Mouse (Mus musculus) heart, postnatal 14 days (tissue): ENCODE data around the gene Rorb. TPM values are rescaled to one million over a fixed set of nuclear protein-coding genes. Genes with fewer than 3 reads are reported as not detected.

Source experiments
- DNase-seq, 2 experiments: peaks; one replicate each; pipeline ENCODE4 v3.0.0; 2021 to 2022
- intact Hi-C: fragments of 180-260 bp; cut with DNase I; formaldehyde crosslinking; loops from one replicate; pipeline ENCODE4 v1.15.1; 2025
- total RNA-seq, 2 experiments: library from RNA; stranded (reverse); gene quantifications; 2 replicates each; pipeline ENCODE4 v1.2.3; 2021

Gene Rorb
- total RNA-seq, 2 experiments from 2014 or later: 0.22 to 0.31 TPM

DNA sequence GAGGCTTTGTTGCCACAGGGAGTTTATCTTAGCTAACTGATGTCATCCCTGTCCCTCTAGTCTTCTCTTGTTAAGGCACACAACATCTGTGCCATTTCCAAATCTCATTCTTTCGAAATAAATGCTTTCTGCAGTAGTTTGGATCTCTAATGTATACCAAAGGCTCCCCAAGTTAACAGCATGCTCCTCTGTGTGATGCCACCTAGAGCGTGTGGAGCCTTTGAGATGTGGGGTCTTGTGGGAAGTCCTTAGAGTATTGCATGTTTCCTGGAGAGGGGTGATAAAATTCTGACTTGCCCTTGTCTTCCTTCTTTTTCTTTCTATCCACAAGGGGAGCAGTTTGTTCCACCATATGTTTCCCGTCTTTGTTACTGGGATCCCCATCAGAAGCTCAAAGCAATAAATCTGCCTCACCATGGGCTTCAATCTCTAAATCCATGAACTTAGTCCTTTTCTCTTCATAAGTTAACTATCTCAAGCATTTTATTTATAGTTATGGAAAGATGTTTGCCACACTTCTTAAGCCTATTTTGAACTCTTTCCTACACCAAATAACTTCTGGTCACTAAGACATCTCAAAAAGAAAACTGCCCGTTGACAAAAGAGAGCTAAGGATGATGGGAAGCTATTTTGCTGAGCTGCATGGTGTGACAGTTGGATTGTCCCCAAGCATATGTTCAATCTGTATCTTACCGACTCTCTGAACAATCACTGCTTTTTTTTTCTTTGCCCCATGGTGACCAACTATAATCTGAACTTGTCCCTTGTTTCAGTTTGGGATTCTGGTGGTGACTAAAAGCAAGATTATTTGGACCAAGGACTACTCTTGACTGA, 76.3 kb downstream of the Rorb start:
- intact Hi-C loops: no loop called here
- DNase-seq: no peak

- no peak for DNase-seq
Measured at GRCm38 (mm10) chr19:19033974-19034373, 77.0 kb downstream of the Rorb start.

GRCm38 (mm10) chr19:19005144-19005543, 105.9 kb downstream of the Rorb start:
- no peak for DNase-seq
- intact Hi-C loops: no loop called here

More at GRCm38 (mm10) chr19:19033974-19034373, 77.0 kb downstream of the Rorb start:
- intact Hi-C loops: no loop called here

GRCm38 (mm10) chr19:19004023-19004656, 106.9 kb downstream of the Rorb start:
- intact Hi-C loops: no loop called here
- no peak for DNase-seq

DNA sequence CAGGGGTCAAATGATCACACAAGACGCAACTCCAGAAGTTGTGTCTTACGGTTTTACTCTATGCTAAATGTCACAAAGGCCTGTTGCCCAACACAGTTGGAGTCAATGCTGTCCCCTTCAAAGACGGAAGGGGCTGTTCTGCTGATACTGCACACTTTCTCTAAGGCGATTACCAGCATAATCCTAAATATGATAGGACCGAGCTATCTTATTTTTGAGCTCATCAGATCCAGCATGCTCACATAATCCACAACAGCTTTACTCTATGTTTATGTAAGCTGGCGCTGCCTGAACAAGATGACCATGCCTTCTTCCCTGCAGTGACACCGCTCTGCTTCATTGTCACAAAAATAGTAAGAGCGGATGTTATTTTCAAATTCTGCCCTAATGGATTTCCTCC, 112.0 kb downstream of the Rorb start:
- intact Hi-C loops: no loop called here
- no peak for DNase-seq

- intact Hi-C loops: no loop called here
Measured at GRCm38 (mm10) chr19:18997711-18998110, 113.3 kb downstream of the Rorb start.

DNA sequence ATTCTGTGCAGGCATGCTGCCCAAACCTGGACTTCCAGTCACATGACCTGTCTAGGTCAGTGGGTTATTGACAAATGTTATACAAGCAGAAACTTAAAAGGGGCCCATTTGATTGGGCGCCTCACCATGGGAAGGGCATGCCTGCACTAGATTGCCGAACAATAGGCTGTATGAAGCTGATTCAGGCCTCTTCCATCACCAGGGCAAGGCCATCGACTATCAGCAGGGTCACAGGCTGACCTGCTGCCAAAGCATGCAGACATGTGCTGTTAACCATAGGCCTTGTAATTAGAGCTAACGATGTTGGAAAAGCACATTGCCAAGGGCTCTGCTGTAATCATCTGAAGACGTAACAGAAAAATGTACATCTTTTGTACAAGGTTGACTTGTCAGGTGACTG, 131.0 kb downstream of the Rorb start:
- DNase-seq: no peak
- intact Hi-C loops: loop anchor here (5.0 kb wide), 1 partner anchor 1362 kb away; no protein-coding TSS in a partner anchor

More at GRCm38 (mm10) chr19:18997711-18998110, 113.3 kb downstream of the Rorb start:
- DNase-seq: no peak

DNA sequence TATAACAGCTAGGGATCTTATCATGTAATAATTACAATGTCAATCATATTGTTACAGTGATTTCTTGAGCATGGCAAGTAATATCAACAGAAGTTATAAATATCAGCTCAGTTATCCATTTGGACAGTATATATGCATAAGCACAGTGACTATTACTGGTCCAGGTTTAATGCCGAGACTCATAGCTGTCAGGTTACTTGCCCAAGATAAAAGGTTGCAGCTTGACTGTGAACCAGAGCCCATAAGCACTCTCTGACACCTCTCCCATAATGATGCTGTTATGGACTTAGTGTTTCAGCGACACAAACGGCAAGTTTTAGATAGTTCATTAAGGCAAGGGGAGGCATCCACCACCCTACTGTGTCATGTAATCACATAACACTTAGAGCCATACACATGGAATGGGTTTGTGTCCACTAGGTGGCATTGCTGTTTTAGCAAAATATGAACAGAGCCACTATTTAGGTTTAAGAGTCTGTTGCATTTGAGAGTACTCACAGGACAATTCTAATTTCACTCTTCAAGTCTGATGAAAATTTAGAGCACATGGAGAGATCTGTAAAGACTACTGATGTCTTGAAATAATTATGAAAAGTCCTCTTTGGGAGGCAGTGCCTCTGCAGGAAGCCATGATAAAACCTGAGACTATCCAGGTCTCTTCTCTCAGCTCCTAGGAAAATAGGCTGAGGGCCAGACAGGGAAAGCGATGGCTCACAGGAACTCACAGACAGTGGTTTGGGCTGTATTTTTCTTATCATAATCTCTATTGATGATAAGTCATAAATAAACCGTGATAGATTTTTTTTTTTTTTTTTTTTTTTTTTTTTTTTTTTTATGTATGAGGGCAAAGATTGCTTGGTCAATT, 136.0 kb downstream of the Rorb start:
- DNase-seq: peak in 1 of 2 experiments; percentile 36
- intact Hi-C loops: loop anchor here (5.0 kb wide), 1 partner anchor 1367 kb away; no protein-coding TSS in a partner anchor

DNA sequence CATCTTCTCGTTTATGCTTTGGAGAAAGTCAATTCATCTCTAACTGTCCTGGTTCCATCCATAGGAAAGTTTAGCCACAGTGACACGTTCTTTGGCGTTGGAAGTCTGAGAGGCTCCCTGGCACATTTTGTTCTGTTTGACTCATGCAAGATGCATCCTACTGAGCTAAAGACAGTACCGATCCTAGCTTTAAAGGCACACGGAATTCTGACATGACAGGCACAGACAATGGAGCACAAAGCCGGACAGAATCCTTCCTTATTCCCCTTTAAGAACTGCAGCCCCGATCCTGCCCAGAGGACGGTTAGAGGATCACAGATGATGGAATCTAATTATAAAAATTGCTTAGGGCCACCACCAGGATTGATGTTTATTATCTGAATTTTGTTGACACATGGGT, 141.6 kb downstream of the Rorb start:
- no peak for DNase-seq
- intact Hi-C loops: no loop called here

DNA sequence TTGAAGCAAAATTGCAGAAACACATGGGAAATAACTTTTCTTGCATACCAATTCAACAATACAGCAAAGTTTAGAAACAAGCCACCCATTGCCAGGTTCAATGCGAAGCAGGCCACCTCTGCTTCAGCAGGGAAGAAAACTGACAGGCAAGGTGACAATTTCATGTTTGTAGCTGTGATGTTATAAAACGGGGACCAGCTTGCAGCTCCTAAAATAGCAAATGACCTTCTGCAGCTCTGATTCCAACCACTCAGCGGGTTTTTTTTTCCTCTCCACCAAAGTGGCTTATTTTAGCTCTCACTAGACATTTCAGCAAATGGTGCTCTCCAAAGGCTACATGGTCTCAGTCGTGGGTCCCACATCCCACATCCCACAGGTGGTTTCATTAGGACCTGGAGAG, 143.7 kb downstream of the Rorb start:
- intact Hi-C loops: no loop called here
- no peak for DNase-seq

DNA sequence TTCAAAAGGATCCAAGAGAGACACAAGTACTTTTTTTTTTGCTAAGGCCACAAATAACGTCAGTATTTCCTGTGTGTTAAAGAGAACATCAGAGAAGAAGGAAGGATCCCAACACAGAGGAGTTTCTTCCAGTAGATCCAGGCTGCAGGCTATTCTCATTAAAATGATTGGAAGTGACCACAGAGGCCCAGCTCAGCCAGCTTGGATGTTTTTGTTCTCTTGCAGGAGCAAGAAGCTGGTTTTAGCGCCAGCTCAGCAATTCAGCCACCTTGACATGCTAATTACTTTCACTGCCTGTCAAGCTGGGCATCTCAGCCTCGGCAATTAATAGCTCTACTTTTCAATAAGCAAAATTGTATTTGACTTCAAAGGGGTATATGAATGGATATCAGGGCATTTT, 151.1 kb downstream of the Rorb start:
- DNase-seq: no peak
- intact Hi-C loops: no loop called here

DNA sequence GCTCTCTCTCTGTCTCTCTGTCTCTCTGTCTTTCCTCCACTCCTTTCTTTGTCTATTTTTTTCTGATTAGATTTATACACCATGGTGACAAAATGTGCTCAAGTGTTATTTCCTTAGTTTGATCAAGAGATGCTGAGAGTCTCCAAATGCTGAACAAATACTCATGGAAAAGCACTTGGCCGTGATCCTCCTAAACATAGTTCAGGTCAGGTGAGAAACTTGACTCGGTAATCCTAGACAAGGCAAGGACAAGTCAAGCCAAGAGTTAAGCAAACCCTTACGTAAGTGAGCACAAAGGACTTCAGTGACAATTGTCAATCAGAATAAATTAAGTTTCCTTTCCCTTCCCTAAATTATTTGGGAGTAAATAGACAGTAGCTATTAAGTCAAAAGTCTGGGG, 158.2 kb downstream of the Rorb start:
- intact Hi-C loops: no loop called here
- no peak for DNase-seq

- DNase-seq: no peak
- intact Hi-C loops: no loop called here
Measured at GRCm38 (mm10) chr19:18947193-18947592, 163.8 kb downstream of the Rorb start.

DNA sequence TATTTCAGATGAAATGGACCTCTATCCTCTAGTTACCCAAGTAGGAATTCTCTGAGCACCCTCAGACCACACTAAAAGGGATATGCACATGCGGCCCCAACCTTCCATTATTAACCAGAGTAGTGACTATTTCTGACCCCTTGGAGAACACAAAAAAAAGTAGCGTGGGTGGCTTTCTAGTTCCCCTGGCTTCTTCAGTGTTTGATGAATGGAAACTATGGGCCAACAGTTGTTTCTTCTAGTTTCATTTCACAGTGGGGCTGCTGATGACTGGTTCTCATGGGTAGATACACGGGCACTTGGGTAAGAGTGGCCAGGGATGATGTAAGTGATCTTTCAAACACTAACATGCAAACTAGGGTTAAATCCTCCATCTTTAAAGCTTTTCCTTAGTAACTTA, 165.7 kb downstream of the Rorb start:
- intact Hi-C loops: no loop called here
- no peak for DNase-seq

DNA sequence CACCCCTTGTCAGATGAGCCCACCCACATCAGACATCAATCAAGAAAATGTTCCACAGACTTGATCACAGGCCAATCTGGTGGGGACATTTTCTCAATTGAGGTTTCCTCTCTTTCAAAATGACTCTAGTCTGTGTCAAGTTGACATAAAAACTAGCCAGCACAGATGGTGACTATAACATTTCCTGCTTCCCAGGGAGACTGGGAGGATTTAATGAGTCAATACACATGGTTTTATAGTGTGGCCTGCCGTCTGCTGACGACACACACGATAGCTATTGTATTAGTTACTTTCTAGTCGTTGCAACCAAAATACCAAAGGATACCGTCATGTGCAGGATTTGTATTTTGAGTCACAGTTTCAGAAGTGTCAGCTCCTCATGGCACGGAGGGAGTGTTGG, 169.6 kb downstream of the Rorb start:
- no peak for DNase-seq
- intact Hi-C loops: no loop called here

DNA sequence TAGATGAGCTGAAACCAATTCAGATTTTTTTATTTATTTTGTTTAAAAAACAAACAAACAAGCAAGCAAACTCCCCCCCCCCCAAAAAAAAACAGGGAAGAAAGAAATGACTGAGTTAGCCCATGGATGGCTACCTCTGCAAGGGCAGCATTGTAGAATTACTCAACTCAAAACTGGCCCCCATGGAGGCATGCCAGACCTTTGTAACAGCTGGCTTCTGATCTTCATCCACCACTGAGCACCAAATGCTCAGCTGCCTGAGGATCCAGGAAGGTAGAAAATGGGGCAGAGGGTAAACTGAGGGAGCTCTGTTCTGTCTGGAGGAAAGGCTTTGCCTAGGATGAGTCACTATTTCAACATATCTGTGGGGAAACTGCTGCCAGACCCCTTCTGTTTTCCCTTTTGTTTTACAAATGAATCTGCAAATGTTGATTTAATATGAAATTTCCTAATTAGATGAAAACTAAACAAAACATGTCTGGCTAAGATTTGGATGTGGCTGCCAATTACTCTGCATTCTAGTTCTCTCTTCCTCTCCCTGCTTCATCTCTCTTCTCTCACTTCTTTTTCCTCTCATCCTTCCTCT, 199.1 kb downstream of the Rorb start:
- intact Hi-C loops: no loop called here
- no peak for DNase-seq

- DNase-seq: no peak
- intact Hi-C loops: no loop called here
Measured at GRCm38 (mm10) chr19:18909641-18910040, 201.4 kb downstream of the Rorb start.

- intact Hi-C loops: no loop called here
- DNase-seq: no peak
Measured at GRCm38 (mm10) chr19:18905511-18905910, 205.5 kb downstream of the Rorb start.

DNA sequence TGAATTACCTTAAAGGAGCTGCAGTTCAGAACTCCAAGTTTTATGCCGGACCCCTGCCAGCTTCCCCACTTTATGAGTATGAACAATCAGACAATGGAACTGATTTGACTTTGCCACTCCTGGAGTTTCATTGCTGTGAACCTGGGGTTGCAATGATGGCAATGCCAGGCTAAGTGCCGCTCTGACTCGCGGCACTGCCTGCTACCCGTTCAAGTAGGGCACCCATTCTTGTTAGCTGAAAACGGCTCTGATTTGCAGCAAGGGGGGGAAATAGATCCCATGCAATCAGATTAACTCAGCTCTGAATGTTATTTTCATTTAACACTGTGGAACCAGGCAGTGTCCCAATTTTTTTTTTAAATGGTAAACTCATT, 208.3 kb downstream of the Rorb start:
- intact Hi-C loops: no loop called here

DNA sequence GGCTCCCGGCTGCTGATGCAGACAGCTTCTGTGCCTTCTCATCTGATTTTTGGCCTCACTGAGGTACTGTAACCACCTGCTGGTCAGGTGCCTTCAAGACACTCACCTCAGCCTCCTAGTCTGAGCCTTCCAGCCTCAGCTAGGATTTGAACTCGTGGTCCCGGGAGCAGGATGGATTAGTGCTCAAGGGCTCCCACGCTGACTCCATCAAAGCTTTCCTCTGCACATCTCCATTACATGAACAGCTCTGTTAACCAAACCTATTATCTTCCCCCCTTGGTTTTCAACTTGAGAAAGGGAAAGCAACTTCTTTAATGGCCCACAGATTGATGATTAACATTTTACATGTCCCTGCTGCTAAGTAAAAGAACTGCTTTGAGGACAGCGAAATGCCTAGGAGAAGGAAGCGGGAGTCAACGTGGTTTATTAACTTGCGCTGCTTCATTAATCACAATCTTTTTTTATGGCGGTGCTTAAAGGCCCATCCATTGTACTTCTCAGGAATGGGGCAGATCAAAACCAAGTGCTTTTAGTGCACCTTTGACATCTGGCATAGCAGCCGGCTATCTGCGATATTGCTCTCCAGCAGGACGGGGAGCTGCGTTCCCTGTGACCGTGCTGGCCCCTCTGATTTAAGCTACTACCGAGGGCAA, 208.8 kb downstream of the Rorb start:
- intact Hi-C loops: no loop called here
- no peak for DNase-seq

More for the DNA sequence above, 208.3 kb downstream of the Rorb start:
- no peak for DNase-seq
